Mouse (Mus musculus) right cerebral cortex, postnatal 14 days (tissue): ENCODE data around the gene Vdac1.
"Not testable (repeated sequence)": the region's sequence is repeated elsewhere in the genome, so short reads cannot be mapped to it uniquely, and the experiment has no call there.

ENCODE experiments used
- DNase-seq: peaks from one replicate; pipeline ENCODE4 v3.0.0; 2022

Vdac1 gene

DNA sequence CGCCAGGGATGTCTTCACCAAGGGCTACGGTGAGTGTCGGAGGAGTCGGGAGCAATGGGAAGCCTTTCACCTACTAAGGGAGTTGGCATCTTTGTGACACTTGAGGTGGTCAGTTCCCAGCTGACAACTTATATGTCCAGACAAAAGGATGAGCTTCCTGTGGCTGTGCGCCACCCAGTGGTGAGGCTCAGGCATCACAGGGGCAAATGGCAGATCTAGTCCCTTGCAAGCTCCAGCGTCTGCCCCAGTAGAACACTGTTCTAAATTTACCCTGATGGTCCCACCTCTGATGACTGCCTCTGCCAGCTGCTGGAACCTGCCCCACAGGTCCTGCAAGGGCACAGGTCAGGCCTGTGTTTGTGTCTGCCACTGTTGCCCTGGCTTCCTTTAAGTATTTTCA is 13.7 kb downstream of the Vdac1 start:
- DNase-seq = peak; percentile 36

DNA sequence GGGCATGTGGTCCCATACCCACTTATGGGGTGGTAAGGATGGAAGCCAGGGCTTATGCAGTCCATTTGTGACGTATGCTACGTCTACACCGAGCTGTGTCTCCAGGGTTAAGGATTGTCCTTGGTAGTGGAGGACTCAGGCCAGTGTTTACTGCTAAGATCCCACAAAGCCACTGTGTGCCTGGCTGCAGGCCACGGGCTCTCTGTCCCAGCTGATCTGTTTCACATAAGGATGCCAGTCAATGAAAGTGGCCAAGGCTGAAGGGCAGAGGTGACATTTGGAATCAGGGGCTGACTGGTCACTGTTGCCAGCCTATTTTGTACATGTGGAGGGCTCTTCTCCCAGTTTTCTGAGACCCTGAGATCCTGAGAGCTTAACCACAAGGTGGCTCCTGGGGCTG is 16.9 kb downstream of the Vdac1 start:
- no peak for DNase-seq

DNA sequence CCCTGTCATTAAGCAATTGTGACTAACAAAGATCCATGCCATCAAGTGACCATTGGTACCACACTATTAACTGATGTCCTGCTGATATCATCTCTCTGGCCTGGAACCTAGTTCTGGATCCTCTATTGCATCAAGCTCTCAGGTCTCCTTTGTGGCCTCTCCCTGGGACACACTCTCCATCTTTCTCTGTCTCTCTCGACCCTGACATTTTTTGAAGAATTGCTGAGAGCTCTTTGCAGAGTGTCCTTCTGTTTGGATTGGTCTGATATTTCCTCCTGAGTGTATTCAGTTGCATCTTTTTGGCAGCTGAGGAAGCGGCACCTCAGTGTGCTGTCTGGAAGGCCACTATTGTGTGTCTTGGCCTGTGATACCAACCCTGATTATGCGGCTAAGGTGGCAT is 18.6 kb downstream of the Vdac1 start:
- DNase-seq = no peak

DNA sequence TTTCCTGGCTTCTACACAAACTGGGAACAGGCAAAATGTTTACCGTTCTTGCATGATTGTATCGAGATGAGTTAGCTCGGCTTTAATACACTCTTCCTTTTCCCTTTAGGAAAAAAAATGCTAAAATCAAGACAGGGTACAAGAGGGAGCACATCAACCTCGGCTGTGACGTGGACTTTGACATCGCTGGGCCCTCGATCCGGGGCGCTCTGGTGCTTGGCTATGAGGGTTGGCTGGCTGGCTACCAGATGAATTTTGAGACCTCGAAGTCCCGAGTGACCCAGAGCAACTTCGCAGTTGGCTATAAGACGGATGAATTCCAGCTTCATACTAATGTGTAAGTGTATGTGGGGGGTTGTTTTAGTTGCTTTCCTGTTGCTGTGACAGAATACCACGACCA is 23.1 kb downstream of the Vdac1 start:
- DNase-seq = no peak

DNA sequence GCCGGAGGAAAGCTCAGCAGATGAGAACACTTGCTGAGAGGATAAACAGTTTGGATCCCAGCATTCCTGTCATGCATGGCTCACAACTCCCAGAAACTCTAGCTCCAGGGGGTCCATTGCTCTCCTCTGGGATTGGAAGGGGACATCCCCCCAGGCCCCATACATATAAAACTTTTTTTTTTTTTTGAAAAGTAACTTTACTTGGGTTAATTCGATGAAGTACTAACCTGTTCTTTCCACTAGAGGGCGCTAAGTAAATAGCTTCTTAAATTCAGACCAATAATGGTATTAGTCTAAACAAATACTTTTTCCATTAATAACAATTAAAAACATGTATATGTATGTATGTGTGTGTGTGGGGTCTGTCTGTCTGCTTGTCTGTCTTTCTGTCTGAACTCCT is 24.0 kb downstream of the Vdac1 start:
- DNase-seq = no peak

DNA sequence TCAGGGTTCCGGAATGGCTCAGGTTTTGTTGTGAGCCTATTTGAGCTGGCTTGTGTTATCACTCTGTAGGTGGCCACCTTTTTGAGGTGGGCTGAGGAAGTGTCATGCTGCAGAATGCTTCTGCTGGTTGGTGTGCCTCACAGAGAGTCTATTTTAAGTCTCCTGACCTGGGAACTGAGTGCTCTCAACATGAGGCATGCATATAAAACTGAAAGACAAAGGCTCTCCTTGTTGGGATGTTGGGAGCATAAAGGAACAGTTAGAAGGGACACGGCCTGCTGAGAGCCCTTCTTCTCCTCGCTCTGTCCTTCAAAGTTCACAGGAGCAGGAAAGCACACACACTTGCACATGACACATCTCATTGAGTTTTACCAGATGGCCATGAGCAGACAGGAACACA is 26.2 kb downstream of the Vdac1 start:
- DNase-seq = no peak

DNA sequence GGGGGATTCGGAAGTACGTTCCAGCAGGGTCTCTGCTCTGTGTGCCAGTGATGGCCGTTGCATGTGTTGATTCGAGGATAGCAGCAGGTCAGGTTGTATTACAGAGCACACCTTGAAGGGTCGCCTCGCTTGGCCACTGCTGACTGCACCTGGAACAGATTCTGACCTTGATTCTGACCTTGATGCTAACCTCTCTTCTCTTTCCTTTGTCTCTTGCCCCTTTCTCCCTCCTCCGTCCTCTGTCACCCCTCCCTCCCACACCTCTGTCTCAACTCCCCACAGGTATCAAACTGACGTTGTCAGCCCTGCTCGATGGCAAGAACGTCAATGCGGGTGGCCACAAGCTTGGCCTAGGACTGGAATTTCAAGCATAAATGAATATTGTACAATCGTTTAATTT is 27.5 kb downstream of the Vdac1 start:
- DNase-seq = no peak

DNA sequence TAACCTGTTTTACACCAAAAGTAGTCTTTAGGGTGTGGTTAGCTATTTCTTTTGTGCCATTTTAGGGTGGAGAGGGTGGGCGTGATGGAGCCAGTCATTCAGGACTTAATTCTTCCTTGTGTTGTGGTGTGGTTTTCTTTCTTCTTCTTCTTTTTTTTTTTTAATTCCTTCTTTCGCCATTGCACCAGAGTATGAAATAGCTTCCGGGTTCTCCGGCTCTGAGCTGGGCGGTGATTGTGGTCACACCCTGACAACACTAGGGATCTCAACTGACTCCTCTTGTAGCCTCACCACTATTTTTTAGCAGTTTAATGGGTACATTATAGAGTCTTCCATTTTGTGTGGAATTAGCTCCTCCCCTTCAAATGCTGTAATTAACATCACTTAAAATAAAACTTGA is 28.3 kb downstream of the Vdac1 start:
- DNase-seq = not testable (repeated sequence)

DNA sequence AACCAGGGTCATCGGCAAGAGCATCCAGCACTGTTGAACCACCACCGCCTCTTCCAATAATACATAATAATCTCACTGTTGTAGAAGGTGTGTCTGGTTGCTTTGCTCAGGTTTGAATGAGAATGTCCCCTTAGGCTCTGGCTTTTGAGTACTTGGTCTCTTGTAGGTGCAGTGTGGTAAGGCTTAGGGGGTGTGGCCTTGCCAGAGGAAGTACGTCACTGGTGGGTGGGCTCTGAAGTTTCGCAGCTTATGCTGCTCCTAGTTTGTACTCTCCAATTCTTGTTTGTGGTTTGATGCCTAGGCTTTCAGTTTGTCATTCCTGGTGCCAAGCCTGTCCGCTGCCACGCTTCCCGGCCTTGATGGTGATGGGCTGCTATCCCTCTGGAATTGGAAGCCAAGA is 29.3 kb downstream of the Vdac1 start:
- DNase-seq = no peak

DNA sequence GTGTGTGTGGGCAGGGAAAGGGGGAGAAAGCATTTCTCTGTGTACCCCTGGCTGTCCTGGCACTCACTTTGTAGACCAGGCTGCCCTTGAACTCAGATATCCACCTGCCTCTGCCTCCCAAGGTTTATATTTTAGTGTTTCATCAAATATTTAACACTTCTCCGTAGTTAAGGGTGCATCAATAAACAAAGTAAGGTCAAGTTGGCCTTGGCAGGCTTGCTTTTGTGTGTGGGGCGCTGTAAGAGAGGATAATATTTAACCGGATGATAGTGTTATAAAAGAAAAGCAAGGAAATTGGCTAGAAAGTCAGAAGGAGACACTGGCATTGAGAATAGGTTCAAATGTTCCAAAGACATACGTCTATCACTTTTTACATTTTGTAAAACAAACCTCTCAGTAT is 33.8 kb downstream of the Vdac1 start:
- DNase-seq = no peak

DNA sequence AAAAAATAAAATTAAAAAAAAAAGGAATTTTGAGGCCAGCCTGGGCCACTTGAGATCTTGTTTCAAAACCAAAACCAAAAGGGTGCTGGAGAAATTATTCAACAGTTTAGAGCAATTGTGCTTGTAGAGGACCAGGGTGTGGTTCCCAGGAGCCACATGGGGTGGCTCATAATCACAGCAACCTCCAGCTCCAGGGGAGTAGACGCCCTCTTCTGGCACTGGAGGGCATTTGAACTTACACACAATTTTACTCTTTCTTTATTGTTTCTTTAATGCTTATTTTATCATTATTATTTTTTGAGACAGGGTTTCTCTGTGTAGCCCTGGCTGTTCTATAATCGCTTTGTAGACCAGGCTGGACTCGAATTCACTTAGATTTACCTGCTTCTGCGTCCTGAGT is 34.7 kb downstream of the Vdac1 start:
- no peak for DNase-seq

DNA sequence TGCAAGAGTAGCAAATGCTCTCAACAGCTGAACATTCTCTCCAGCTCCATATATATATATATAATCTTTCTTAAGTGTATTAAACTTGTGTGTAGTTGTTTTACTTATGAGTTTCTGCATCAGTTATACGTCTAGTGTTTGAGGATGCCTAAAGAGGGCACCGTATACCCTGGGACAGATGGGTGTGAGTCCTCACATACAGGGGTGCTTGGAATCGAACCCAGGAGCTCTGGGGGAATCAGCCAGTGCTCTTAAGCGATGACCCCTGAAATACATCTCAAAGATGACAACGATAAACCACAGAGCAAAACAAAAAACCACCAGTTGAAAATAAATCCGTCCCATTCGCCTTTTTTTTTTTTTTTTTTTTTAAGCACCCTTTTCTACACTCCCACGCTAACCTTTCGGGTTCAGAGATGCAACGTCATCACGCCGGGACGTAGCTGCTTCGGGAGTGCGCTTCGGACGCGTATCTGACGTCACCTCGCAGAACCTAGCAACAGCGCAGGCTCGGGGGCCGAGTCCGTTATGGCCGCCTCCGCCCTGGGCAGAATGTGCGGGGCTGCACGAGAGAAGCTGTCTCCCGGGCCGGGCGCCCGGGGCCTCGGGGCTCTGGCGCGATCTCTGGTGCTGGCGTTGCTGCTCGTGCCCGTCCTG is 35.4 kb downstream of the Vdac1 start, which contains the start of gene 9530068E07Rik:
TSS of gene 9530068E07Rik (plus strand) at position 489 of the 657 bp plus-strand sequence.
- DNase-seq = peak; percentile 94

DNA sequence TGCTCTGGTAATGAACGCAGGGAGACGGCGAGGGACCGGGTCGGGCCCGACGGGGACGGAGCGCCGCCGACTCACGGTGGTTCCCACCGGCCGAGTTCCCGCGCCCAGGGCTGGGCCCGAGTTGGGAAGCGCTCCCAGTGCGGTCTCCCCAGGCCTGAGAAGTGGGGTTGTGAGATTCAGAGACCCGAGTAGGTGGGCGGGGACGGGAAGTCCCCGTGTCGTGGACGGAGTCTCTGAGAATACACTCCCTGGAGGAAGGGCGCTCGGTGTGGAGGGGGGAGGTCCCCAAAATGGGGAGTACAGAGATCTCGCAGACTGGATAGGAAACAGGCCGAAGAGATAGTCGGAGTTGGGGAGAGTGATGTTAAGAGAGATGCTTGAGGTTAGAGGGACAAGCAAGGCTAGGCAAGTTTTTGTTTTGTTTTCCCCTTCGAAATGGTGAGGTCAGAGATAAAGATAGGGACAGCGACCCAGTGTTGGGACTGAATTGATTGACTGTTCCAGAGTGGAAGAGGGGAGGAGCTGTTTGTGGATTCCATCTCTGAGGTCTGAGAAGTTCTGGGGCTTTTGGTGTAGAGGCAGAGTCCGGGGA is 36.0 kb downstream of the Vdac1 start:
- DNase-seq = no peak

DNA sequence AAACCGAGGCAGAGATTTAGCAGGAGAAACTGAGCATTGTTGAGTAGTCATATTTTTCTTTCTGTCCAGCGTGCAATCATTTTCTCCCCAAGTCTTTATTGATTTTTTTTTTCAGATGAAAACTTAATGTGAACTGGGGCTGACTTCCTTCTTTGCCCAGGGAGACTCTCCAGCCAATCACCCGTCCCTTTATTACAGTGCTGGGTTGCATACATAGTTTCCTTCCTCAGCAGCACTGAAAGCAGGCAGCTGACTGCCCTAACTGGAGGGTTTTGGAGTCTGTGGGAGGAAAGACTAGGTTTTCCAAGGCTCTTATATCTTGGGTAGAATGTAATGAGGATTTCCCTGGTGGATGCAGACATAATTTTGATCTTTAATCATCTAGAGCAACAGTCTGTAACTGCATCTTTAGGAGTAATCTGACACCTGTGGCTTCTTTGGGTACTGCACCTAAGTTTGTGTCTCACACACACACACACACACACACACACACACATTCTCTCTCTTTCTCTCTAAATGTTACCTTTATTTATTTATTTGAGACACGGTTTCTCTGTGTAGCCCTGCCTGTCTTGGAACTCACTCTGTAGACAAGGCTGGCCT is 36.8 kb downstream of the Vdac1 start:
- no peak for DNase-seq

DNA sequence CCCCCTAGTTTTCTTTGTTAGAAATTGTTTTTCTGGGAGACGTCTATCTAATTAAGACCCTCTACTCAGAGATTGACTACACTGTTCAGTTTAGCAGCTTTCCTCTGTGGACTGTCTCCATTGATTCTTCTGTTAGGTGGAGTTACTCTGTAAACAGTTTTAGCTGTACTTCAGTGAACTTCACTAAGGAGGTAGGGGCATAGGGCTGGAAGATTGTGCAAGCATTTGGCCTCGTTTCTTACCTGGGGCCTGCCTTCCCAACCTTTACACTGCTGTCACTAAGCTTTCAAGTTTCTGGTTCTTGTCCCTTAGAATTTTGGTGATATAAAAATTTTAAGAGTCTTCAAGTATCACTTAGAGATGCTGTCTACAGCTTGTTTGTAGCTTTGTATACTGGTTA is 40.8 kb downstream of the Vdac1 start:
- no peak for DNase-seq

DNA sequence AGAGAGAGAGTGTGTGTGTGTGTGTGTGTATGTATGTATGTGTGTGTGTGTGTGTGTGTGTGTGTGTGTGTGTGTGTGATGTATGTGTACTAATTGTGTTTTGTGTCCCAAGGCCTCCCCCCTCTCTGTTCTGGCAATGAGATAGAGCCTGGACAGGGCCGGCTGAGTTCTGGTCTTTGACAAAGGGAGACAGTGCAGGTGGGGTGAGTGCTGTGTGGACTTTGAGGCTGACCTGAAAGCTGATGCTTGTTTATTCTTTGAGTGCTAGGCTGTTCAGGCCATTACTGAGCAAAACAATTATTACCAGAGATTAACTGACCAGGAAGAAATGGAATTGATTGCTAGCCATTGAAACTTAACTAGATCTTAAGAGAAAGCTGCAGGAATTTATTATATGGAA is 41.9 kb downstream of the Vdac1 start:
- DNase-seq = no peak

DNA sequence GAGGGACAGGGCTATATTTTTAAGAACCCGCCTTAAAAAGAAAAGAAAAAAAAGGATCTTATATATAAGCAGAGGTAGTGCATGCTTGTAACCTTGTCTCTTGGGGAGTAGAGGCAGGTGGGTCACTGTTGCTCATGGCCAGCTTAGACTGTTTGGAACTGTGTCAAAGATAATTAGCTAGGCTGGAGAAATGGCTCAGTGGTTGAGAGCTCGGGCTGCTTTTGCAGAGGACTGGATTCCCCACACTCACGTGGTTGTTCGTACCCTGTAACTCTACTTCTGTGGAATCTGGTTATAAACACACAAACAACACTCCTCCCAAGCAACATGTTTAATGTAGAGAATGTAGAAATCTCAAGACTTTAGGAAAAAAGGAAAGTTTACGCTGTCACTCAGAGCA is 43.5 kb downstream of the Vdac1 start:
- DNase-seq = no peak

DNA sequence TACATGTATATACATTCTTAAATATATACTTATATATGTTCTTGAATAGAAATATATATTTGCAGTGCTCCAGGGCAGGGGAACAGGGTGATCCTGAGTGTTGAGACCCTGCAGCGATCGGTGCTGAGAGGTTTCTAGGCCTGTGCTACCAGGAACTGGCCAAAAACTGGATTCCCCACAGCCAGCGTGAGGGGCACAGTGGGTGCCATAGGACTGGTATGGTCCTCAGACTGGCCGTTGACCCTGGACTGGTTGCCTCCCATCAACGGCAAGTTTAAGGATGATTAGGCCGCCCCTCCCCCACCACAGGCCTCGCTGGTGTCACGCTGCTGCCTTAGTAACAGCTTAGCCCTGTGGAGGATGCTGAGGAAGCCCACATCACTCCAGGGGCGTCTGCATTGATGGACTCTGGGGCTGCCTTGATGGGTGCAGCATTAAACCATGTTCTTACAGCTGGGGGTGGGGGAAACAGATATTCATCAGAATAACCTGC is 44.6 kb downstream of the Vdac1 start:
- no peak for DNase-seq

DNA sequence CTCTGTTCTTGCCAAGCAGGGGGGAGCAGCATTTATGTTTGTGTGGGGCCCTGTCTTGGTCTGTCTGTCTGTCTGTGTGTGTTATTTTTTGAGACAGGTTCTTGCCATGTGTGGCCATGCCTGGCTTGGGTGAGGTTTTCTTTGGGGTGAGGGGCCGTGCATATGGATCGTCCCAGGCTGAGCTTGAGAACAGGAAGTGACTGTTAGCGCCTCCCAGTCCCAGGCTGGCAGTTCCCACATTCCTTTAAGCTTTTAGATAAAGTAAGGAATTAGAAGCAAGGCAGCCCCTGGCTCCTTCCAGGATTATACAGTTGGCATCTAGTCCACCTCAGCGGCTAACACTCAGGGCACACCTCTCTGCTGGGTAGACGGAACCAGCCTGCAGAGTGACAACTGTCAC is 48.7 kb downstream of the Vdac1 start:
- DNase-seq = no peak

DNA sequence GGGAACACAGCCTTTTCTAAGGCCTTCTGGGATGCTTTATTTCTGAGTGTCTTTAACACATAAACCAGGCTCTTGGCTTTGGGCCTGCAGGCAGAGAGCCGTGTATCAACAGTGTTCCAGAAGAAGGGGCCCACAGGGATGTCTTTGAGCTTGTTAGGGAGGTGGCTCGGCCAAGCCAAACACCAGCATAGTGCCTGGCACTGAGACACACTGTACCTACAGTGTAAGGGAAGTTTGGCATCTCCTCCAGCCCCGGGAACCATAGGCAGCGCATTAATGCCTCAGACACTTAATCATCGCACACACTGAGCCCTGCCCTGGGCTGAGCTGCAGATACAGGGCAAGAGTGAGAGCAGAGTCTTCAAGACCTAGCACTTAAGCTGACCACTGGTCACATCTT is 57.7 kb downstream of the Vdac1 start:
- no peak for DNase-seq

DNA sequence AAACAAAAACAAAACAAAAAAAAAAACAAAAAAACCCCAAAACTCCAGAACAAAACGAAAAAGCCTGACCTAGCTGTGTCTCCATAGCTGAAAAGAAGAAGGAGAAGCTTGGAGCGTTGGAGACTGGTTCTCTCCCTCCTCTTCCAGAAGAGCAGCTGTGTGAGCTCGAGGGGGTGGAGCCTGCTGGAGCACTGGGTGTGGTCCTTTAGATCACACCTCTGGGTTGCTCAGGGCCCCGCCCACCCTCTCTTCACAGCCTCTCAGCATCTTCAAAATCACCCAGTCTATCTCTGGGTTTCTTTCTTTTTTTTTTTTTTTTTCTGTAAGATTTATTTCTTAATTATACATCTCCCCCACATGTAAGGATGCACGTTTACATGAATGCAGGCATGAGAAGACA is 58.6 kb downstream of the Vdac1 start:
- DNase-seq = no peak

DNA sequence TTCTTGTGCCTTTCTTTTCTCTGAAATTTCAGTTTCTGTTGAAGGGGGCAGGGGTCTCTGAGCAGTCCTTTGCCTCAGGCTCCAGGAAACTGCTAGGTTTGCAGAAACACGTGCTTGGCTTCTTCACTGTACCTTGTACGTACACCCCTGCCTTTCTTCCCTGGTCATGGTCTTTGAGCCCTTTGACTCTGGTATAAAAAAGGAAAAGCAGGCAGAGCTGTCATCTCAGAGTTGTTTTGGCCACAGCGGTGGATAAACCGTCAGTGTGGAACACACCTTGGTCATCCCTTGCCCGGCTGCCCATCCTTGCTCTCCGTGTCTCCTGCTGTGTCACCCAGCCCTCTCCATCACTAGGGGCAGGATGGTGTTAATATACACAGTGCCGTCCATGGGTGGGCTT is 59.2 kb downstream of the Vdac1 start:
- no peak for DNase-seq

DNA sequence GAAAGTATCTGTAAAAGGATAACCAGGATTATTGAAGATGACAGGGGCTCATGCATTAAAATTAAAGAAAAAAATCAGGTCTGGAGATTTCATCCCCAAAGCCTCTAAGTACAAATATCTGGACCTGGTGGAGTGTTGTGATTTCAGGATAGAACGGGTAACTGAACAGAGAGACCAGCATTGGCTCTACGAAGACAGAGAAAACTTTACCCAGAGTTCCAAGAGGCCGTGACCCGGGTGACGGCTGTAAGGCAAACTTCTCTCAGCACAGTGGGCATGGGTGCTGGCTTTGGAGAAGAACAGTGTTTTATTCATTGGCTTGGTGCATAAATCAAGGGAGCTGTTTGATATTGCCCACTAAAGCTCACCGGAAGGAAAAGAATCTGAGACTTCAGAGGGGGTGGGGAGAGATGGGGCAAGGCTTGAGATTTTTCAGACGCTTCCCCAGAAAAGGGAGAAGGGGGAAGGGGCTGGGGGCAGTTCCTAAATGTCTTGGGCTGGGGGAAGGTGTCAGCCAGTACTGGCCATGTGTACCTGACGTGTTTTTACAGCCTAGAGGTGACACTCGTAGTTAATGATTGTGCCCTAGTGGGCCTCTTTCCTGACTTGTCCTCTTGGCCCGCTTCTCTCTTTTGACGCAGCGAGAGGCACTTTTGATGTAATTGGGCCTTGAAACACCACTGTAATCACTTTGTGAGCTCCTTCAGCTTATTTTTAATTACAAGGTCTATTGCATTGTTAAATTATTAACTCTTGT is 59.8 kb downstream of the Vdac1 start:
- DNase-seq = no peak
